Mouse (Mus musculus): ENCODE data around the gene Grm4.

- TF ChIP-seq CTCF (conservative IDR thresholded peaks at IDR 0.05; ENCODE audit: insufficient read depth, insufficient read length, low read depth, low read length): no peak
- TF ChIP-seq POLR2A (IDR thresholded peaks at IDR 0.05; ENCODE audit: low read depth, low read length): no peak
These were observed 23.4 kb downstream of the Grm4 start for GRCm38 (mm10) chr17:27497798-27498197.

Measured in kidney, adult 2 months (tissue).